Mouse (Mus musculus): ENCODE results near the gene Srd5a3.
"Not testable (repeated sequence)": the region's sequence is repeated elsewhere in the genome, so short reads cannot be mapped to it uniquely, and the experiment has no call there.

The Srd5a3 gene

DNA sequence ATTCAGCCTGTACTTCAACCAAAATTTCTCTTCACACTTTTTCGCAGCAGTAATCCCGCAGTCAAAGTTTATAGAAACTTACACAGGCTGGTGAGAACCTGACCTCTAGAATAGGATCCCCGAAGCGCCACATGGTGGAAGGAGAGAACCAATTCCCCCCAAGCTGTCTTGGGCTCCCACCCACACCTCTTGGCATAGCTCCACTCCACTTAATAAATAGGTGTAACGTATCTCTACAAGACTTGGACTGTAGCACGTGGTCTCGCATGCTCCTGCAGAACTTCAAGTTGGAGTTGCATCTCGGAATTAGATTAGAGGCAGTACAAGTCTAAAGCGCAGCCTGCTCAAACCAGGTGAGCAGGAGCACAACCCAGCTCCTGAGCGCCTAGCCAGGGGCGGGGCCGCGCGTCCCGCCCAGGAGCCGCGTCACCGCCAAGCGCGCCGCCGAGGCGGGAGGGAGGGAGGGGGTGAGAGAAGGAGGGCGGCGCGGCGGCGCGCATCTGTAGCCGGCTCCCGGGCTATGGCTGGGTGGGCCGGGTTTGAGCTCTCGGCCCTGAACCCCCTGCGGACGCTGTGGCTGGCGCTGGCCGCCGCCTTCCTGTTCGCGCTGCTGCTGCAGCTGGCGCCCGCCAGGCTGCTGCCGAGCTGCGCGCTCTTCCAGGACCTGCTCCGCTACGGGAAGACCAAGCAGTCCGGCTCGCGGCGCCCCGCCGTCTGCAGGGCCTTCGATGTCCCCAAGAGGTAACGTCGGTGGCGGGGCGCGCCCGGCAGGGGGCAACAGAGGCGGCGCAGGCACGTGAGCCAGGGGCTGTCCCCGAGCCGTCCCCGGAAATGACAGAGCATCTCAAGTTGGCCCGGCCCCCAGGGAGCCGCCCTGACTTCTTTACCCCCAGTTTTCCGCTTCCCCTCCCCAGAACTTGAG, at the start of gene Srd5a3:
TSS of gene Srd5a3 (plus strand) at position 464 of the 922 bp plus-strand sequence.
- DNase-seq, result peak; percentile 99

DNA sequence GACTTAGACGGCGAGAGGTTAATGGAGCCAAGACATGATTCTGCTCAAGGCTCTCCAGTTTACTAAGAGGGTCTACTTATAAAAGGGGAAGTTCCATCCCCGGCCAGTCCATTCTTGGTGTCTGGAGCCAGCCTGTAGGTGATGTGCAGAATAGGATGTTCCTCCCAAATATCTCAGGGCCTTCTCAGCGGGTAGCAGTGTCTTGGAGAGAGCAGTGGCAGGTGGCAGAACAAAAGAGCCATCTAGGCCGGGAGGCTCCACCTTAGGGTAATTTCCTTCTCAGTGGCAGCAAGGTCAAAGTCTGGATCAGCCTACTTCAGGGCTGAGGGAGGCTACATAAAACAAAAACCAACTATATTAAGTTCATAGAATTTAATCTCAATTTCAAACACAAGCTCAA, 36.3 kb upstream of the Srd5a3 start:
- not testable (repeated sequence) for DNase-seq

DNA sequence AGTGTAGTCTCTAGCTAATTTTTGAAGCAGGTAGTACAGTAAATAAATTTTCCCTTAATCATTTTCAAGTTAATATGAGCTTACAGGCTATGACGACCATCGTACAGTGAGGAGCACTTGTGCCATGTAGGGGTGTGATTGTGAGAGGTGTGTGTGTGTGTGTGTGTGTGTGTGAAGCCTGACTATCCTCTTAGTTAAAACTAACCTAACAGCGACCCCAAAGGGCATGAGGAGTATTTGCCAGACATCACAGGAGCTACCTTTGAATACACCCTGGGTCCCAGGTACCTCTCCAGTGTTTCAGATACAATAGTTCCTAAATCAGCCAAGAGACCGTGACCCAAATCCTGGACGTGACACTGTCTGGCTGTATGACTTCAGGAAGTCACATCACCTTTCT, 32.8 kb upstream of the Srd5a3 start:
- no peak for DNase-seq

DNA sequence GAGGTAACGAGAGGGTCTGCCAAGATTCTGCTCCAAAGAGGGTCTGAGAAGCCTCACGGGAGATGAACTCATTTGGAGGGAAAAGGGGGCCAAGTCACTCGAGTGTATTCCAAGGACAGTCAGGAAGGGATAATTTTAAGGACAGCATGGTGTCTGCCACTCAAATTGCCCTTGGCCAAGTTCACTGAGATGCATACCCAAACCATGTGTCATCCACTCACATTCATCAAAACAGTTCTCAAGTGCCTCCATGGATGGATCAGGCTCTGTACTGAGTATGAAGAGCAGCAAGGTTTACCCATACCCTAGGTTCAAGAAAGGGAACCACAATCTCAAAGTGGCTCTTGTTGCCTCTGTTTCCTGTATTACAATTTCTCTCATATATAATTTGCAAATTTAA, 31.6 kb upstream of the Srd5a3 start:
- DNase-seq, result no peak

DNA sequence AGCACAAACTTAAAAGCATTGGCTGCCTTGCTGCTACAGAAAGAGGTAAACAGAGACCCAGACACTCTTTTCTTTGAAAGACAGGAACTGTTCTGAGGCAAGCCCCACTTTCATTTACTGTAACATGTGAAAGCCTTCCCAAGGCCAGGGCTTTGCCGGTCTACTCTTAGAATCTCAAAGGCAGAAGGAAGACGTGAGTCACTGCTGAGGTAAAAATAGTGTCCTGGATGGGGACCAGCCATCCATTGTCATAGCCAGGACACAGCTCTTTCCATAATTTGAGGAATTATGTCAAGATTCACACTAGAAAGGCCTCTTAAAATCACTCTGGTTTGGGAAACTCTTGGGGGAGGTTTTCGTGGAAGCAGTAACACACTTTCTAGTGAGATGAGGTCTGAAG, 28.9 kb upstream of the Srd5a3 start:
- no peak for DNase-seq

DNA sequence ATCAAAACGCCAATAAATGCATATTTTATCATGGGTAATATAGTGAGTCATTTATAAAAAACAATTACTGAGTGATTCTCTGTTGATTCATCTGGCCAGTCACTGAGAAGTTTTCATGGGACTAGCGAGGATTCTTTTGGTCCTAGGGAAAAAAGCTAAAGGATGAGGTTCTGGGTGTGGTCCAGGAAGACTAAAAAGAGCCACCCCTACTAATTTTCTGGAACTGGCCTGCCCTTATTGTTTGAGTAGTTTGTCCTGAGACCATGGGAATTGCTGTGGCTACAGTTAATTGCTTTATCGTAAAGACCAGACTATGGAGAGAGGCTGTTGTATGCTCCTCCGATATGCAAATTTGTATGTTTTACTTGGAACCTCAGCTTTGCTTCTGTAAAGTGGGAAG, 28.1 kb upstream of the Srd5a3 start:
- no peak for DNase-seq

DNA sequence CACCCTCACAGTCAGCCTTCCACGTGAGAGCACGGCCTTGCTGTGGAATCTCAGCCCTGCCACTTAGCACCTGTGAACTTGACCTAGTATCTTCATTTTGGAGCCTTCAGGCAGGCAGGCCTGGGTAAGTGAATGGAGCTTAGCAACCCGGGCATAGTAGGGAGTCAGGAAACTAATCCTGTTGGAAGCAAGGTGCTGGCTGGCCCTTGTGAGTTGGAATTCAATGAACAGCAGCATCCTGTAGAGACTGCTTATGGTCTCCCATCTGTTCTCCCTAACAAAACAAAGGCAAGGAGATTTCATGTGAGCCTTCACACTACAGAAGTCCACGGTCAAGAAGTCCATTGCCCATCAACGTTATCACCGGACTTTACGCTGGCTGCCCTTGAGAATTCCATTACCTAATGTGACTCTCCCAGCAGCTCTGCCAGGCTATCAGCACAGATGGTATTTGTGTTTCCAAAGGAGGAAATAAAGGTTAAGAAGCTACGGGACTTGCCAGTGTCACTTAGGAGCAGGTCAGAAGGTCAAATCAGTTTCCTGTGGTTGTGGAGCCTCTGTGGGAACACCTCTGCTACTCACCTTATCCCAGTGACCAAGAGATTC, 24.5 kb upstream of the Srd5a3 start:
- DNase-seq, result no peak

DNA sequence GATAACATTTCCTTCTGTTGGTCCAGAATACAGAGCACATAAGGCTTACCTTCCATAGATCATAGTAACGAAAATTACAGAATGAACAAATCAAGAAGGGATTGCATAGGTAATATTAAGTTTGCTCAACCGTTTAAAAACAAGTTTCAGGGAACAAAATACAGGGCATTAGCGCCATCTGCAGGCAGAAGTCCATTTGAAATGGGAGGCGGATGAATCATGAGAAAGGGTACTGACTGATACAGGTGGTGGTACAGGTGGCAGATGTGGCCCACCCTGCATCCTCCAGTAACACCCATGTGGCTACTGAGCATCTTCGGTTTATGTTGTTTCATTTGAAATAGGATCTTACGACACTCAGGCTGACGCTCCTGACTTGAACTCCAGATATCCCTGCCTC, 21.6 kb upstream of the Srd5a3 start:
- peak; percentile 30 for DNase-seq

DNA sequence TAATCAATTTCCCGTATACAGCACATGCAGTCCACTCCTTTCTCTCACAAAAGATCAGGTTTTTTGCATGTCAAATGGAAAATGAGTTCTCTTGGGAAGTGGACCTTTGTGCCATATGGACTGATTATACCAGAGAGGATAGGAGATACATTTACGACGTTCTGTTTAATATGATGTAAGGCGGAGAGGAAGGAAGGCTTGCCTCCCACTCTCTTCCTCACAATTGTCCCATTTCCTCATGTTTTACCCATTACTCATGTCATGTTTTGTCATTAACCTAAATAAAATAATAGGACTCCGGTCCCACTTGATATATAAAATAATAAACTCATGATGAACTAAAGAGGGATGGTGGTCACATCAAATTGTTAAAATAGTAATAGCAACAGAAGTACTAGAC, 19.4 kb upstream of the Srd5a3 start:
- DNase-seq, result no peak

DNA sequence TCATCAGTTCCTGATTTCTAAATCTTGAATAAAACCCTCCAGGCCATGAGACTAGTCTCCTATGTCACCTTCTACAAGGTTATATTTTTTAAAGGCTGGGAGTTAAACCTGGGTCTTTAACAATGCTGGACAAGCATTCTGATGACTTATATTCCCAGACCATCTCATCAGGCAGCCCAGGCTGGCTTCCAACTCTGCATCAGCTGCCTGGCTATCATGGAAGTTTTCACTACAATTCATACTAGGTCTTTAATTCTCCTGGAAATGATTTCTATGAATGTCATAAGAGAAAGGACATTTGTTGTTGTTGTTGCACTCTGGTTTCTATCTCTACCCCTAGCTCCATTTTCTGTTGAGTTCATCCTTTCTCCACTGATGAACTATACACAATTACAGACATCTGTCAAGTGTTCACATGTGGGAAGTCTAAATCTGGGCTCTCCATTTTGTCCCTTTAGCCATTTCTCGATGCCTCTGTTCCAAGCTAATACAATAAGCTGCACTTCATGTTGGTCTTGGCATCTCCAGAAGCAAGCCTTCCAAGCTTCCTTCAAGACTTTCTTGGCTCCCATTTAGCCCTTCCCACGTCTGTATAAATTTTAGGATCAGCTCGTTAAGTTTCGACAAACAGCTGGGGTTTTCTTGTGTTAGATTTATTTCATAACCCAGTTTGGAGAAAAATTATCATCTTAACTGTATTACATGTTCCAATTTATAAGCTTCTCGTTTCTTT, 12.3 kb upstream of the Srd5a3 start:
- DNase-seq, result no peak

DNA sequence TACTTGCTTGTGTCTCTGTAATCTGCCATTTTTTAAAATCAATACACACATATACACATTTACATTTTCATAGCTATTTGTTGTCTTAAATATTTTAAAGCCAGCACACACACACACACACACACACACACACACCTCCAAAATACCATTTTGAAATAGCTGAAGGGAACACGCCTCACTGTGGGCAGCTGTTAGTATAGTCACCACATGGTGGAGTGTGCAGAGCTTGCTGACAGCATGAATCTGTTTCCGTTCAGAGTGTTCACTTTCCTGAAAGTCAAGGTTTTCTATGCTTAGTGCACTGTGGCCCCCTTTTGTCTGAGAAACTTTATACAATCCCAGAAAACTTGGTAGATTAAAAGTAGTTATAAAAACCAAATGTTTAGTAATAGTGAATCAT, 9.8 kb upstream of the Srd5a3 start:
- no peak for DNase-seq

DNA sequence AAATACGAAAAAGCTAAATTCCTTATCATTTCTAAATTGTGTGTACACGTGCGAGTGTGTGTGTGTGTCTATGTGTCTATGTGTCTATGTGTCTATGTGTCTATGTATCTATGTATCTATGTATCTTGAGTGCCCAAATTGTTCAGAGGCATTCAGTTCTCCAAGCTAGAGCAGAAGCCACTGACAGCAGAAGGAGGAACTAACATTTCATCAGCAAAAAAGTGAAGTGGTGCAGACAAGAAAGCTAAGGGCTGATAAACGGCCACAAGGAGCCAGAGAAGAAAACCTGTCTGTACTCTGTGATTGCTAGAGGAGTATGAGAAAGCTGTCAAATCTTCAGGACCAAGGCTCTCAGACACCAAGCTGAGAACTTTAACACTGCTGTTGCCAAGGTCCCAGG, 8.1 kb upstream of the Srd5a3 start:
- DNase-seq, result no peak

DNA sequence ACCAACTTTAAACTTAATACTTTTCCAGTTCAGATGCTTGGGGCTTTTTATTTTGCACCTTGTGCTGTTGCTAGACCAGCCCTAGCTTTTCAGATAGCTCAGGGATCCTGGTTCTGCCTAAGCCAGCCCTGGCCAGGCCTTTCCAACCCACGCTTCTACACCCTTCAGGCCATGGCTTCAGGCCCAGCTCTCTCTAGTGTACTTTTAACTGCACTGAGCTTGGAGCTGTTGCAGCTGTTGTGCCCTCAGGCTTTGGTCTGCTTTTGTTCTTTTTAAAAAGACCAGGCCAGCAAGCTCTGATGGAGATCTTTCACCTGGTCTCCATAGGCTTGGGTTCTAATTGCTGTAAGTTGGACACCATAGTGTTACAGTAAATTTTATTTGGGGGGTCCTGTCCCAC, 4.4 kb upstream of the Srd5a3 start:
- no peak for DNase-seq

DNA sequence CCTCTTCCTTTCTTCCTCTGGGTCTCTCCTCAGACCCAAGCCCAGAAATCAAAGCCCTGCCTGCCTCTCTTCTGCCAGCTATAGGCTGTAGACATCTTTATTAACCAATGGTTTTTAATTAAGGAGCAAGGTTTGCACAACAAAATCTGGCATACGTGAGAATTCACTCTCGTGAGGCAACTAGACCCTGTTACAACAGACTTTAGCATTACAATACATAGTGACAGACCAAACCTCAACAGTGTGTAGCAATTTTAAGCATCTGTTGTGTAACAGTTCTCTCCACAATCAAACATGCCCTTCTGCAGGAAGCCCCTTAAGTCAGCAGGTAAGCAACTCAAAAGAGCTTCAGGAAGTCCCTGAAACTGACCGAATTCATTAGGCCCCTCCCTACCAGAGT, 3.8 kb upstream of the Srd5a3 start:
- DNase-seq, result no peak

DNA sequence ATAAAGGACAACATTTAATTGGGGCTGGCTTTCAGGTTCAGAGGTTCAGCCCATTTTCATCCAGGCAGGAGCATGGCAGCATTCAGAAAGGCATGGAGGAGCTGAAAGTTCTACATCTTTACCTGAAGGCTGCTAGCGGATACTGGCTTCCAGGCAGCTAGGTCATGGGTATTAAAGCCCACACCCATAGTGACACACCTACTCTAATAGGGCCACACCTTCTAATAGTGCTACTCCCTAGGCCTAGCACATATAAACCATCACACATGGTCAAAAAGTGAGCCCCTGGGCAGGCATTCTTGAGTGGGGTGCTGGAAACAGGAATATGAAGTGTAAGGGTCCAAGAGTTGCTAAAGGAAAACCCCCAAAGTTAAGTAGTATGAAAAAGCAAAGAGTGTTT, 2.5 kb upstream of the Srd5a3 start:
- no peak for DNase-seq

DNA sequence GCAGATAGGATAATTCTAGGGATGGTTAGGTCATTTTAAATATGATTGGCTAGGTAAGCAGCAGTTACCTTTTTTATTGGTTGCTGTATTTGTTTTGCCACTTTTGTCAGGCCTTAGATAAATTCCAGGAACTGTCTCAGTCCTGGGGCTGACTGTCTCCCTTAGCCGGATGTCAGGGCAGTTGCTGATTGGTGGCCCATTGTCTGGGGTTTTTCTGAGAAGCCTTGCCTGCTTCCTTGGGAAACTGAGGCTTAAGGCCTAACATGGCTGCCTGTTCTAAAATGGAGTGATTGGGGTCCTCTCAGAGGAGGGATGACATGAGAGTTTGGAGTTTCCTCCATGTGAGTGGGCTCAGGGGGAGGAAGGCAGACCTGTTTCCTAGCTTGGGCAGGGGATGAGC, 2.0 kb upstream of the Srd5a3 start:
- no peak for DNase-seq

DNA sequence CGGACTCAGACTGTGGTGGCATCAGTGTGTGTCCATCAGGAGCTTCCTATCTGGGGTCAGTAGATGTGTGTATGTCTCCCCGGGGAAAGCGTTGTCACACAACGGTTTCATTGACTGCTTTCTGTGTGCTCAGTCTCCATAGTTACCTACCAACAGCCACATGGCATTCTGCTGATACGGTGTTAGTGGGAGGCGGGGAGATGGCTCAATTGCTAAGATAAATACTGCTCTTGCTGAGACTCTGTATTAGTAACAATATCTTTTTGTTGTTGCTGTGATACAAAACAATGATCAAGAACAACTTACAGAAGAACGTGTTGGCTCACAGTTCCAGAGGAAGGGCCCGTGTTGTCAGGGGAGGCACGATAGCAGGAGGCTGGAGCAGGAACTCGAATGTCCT, 1.6 kb upstream of the Srd5a3 start:
- no peak for DNase-seq

DNA sequence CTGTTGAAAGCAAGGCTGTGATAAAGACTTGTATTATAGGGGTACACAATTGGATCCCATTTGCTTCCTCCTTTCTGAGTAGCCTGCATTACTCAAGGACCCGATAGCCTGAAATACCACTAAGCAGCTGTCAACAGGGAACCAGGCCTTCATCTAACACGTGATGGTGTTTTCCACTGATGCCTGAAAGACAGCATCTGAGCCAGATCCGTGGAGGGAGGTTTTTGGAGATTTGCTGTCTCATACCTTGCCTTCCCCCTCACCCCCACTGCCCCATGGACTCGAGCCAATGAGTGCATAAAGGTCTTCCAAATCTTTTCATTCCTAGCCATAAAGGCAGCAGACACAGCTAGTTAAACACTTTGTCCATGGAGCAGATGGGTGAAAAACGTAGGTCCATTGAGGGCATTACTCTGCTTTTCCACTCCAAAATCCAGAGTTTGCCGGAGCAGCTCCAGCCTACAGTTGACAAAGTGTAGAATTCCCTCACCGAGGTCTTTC, 850 bp upstream of the Srd5a3 start:
- no peak for DNase-seq

DNA sequence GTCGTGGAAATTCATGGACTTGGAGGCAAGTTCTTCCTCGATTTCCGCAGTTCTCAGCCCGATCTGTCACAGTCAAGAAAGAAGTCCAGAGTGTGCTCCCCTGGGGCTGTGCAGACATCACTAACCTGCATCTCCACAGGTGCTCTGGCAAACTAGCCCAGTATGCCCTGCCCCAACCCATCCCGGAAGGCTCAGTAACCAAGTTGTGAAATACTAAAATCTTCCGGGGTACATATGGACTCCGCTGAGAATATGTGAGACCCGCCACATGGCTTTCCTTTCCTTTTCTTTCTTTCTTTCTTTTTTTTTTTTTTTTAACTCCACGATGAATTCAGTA, 627 bp downstream of the Srd5a3 start:
- no peak for DNase-seq

DNA sequence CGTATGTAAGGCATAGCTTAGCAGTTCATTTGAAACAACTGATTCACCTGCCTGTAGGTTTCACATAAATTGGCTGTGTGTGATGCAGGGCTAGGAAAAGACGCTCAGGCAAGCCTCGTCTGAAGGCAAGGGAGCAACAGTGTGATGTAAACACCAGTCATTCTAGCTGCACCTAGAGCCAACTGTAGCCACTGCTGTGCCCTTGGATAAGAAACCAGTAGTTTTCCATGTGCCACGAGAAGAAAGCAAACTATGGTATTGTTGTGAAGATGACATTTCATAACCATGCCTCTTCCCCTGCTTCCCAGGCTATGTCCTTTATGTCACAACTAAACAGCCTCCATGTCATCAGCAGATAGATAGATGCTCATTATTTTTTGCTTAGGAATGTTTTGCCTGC, 3.3 kb downstream of the Srd5a3 start:
- no peak for DNase-seq

DNA sequence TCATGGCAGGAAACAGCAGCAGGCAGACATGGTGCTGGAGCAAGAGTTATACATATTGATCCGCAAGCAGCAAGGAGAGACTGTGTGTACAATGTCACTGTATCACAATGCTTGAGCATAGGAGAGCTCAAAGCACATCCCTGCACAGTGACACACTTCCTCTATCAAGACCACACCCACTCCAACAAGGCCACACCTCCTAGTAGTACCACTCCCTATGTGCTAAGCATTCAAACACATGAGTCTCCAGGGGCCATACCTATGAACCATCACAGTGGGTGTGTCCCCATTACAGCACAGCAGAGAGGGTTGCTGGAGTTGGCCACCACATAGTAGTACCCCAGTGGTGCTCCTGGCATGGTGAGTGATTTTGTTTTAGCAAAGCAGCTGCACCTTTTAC, 6.3 kb downstream of the Srd5a3 start:
- DNase-seq, result no peak

DNA sequence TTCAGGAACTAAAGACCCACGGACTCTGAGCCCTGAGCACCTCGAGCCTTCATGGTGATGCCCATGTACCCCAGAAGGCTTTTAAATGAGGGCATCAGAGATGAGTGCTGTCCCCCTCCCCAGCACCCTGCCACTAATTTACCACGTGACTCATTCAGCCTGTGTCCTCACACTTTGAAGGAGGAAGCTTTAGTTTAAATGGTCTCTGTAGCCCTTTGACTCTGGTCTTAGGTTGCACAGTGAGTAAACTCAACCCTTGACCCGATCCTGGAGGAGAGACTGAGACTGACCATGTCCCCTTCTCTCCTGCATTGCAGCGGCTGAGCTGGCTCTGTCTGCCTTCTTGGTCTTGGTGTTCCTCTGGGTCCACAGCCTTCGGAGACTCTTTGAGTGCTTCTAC, 9.4 kb downstream of the Srd5a3 start:
- DNase-seq, result no peak

DNA sequence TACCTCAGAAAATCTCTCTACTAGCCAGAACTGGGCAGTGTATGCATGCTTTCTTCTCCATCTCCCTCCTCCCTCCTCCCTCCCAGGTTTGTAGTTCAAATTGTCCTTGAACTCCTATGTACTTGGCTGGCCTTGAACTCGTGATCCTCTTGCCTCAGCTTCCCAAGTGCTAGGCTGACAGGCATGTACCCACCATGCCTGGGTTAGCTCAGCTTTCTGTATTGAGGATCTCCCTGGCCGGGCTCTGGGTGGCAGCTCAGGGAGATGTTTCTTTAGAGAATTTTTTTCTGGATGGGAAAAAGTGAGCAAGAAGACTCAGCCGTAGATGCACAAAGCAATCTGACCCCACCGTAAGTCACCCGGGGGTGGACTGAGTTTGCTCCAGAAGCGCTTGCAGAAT, 12.9 kb downstream of the Srd5a3 start:
- no peak for DNase-seq

DNA sequence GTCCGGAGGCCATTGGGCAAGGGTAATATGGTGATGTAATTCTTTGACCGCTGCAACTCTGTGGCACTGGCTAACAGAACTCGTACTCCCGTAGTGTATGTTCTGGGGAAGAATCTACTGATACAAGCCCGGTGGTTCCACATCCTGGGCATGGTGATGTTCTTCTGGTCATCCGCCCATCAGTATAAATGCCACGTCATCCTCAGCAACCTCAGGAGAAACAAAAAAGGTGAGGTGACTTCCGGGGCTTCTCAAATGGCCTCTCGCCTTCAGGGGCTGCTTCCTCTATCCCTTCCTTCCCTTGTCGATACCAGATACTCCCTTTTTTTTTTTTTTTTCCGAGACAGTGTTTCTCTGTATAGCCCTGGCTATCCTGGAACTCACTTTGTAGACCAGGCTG, 13.4 kb downstream of the Srd5a3 start:
- DNase-seq, result no peak
